Mouse (Mus musculus) embryonic facial prominence, embryonic 12.5 days (tissue): ENCODE results near the gene Arl5a. TPM values are rescaled to one million over a fixed set of nuclear protein-coding genes. Genes with fewer than 3 reads are reported as not detected.

ENCODE experiments used
- ATAC-seq: fragments of 200-750 bp; cut with Nextera tagmentation; 2 replicates; pipeline ENCODE4 v1.8.0; 2017; ENCODE audit not compliant: insufficient number of reproducible peaks, insufficient read depth, low FRiP score, low TSS enrichment
- H3K27ac ChIP-seq: fragments of 300-500 bp; sonication (generic); 2 replicates; pipeline ENCODE4 v1.5.1; 2016; ENCODE audit warnings: mild to moderate bottlenecking
- H3K27me3 ChIP-seq: fragments of 300-500 bp; sonication (generic); 2 replicates; pipeline ENCODE4 v1.6.1; 2016; ENCODE audit warnings: mild to moderate bottlenecking, moderate library complexity
- H3K36me3 ChIP-seq: fragments of 300-500 bp; sonication (generic); 2 replicates; pipeline ENCODE4 v1.6.1; 2016; ENCODE audit warnings: mild to moderate bottlenecking
- H3K4me1 ChIP-seq: fragments of 300-500 bp; sonication (generic); 2 replicates; pipeline ENCODE4 v1.6.1; 2016
- H3K4me2 ChIP-seq: fragments of 300-500 bp; sonication (generic); replicated peaks from 2 replicates; pipeline ENCODE4 v1.6.1; 2016; ENCODE audit warnings: mild to moderate bottlenecking, moderate library complexity
- H3K4me3 ChIP-seq: fragments of 300-500 bp; sonication (generic); 2 replicates; pipeline ENCODE4 v1.5.1; 2016; ENCODE audit warnings: mild to moderate bottlenecking
- H3K9ac ChIP-seq: fragments of 300-500 bp; sonication (generic); 2 replicates; pipeline ENCODE4 v1.6.1; 2016; ENCODE audit warnings: mild to moderate bottlenecking, moderate library complexity
- H3K9me3 ChIP-seq: fragments of 300-500 bp; sonication (generic); 2 replicates; pipeline ENCODE4 v1.6.1; 2016; ENCODE audit warnings: mild to moderate bottlenecking, moderate library complexity
- WGBS: fragments of 180-500 bp; shearing (Covaris S2); methylation state at CpG from one replicate; pipeline ENCODE4 v1.1.7; 2016; 5-methylcytosine and 5-hydroxymethylcytosine counted together
- polyA plus RNA-seq: library from polyadenylated mRNA; unstranded; fragments of >200 nt; fragmentation: Nextera tagmentation; extraction: Ambion mirVana; gene quantifications from 2 replicates; pipeline ENCODE4 v1.2.1, GENCODE M21; 2016

Arl5a gene
- polyA plus RNA-seq, 1 experiment from 2014 or later = 65.5 TPM

- H3K4me1 ChIP-seq = peaks cover 20% of the 10 kb centered on the region
- no peaks in the 10 kb centered on the region for H3K9me3 ChIP-seq
- peaks cover 9% of the 10 kb centered on the region for H3K36me3 ChIP-seq
- 65% methylated on average over 6 of the region's 6 CpGs for WGBS
- no peak overlapping the region for H3K27ac ChIP-seq
- H3K4me3 ChIP-seq = no peak overlapping the region
- no peak for ATAC-seq
- no peak overlapping the region for H3K9ac ChIP-seq
- no peaks in the 10 kb centered on the region for H3K27me3 ChIP-seq
- H3K4me2 ChIP-seq = no peak overlapping the region
Observed at GRCm38 (mm10) chr2:52421197-52421596, 3.5 kb downstream of the Arl5a start.

GRCm38 (mm10) chr2:52420001-52420710 lies 4.5 kb downstream of the Arl5a start:
- Histone ChIP-seq H3K27ac (no peak overlapping the region), H3K4me2 (no peak overlapping the region), H3K9me3 (0 out of 2 replicates have a peak, but pooled peaks cover 5% of the 10 kb centered on the region), H3K27me3 (no peaks in the 10 kb centered on the region), H3K4me1 (peaks cover 20% of the 10 kb centered on the region), H3K9ac (no peak overlapping the region), H3K36me3 (peaks cover 20% of the 10 kb centered on the region), H3K4me3 (no peak overlapping the region)
- ATAC-seq = no peak
- 87% methylated on average over 7 of the region's 7 CpGs for WGBS

- no peak overlapping the region for H3K4me2 ChIP-seq
- H3K9ac ChIP-seq = no peak overlapping the region
- ATAC-seq = no peak
- no peaks in the 10 kb centered on the region for H3K27me3 ChIP-seq
- H3K9me3 ChIP-seq = 0 out of 2 replicates have a peak, but pooled peaks cover 5% of the 10 kb centered on the region
- peaks cover 21% of the 10 kb centered on the region for H3K36me3 ChIP-seq
- H3K27ac ChIP-seq = no peak overlapping the region
- no peak overlapping the region for H3K4me3 ChIP-seq
- 82% methylated on average over 6 of the region's 6 CpGs for WGBS
- peaks cover 20% of the 10 kb centered on the region for H3K4me1 ChIP-seq
Observed at GRCm38 (mm10) chr2:52419295-52419694, 5.4 kb downstream of the Arl5a start.

GRCm38 (mm10) chr2:52412524-52413037 lies 12.1 kb downstream of the Arl5a start:
- WGBS = 97% methylated on average over 5 of the region's 5 CpGs
- no peak overlapping the region for H3K9ac ChIP-seq
- H3K4me1 ChIP-seq = no peaks in the 10 kb centered on the region
- no peak overlapping the region for H3K27ac ChIP-seq
- H3K9me3 ChIP-seq = peaks cover 26% of the 10 kb centered on the region
- H3K27me3 ChIP-seq = no peaks in the 10 kb centered on the region
- ATAC-seq = no peak
- H3K4me3 ChIP-seq = no peak overlapping the region
- H3K36me3 ChIP-seq = peaks cover 74% of the 10 kb centered on the region
- no peak overlapping the region for H3K4me2 ChIP-seq

- no peak for ATAC-seq
- H3K27ac ChIP-seq = no peak overlapping the region
- H3K4me3 ChIP-seq = no peak overlapping the region
- H3K4me2 ChIP-seq = no peak overlapping the region
- no peaks in the 10 kb centered on the region for H3K27me3 ChIP-seq
- H3K9me3 ChIP-seq = peaks cover 21% of the 10 kb centered on the region
- no peaks in the 10 kb centered on the region for H3K4me1 ChIP-seq
- no peak overlapping the region for H3K9ac ChIP-seq
- WGBS = 96% methylated on average over 1 of the region's 1 CpGs
- H3K36me3 ChIP-seq = peaks cover 64% of the 10 kb centered on the region
Observed at GRCm38 (mm10) chr2:52406480-52406879, 18.2 kb downstream of the Arl5a start.

- H3K4me2 ChIP-seq = no peak overlapping the region
- no peak for ATAC-seq
- H3K9me3 ChIP-seq = peaks cover 10% of the 10 kb centered on the region
- no peak overlapping the region for H3K4me3 ChIP-seq
- no peaks in the 10 kb centered on the region for H3K4me1 ChIP-seq
- WGBS = 93% methylated on average over 5 of the region's 5 CpGs
- no peak overlapping the region for H3K9ac ChIP-seq
- no peak overlapping the region for H3K27ac ChIP-seq
- no peaks in the 10 kb centered on the region for H3K27me3 ChIP-seq
- peaks cover 58% of the 10 kb centered on the region for H3K36me3 ChIP-seq
Observed at GRCm38 (mm10) chr2:52405238-52405637, 19.5 kb downstream of the Arl5a start.

GRCm38 (mm10) chr2:52394529-52394928 lies 30.2 kb downstream of the Arl5a start:
- Histone ChIP-seq H3K4me1 (no peaks in the 10 kb centered on the region), H3K27ac (no peak overlapping the region), H3K4me2 (no peak overlapping the region), H3K36me3 (peaks cover 6% of the 10 kb centered on the region; the same call in 1 of the 2 replicates), H3K27me3 (no peaks in the 10 kb centered on the region), H3K9ac (no peak overlapping the region), H3K9me3 (no peaks in the 10 kb centered on the region), H3K4me3 (no peak overlapping the region)
- no peak for ATAC-seq
- 86% methylated on average over 5 of the region's 5 CpGs for WGBS

GRCm38 (mm10) chr2:52390415-52390975 lies 34.2 kb downstream of the Arl5a start:
- Histone ChIP-seq H3K36me3 (no peaks in the 10 kb centered on the region), H3K9me3 (no peaks in the 10 kb centered on the region), H3K27ac (no peak overlapping the region), H3K4me1 (no peaks in the 10 kb centered on the region), H3K9ac (no peak overlapping the region), H3K4me2 (no peak overlapping the region), H3K27me3 (no peaks in the 10 kb centered on the region), H3K4me3 (no peak overlapping the region)
- ATAC-seq = no peak
- 81% methylated on average over 2 of the region's 2 CpGs for WGBS

- no peaks in the 10 kb centered on the region for H3K27me3 ChIP-seq
- H3K4me2 ChIP-seq = no peak overlapping the region
- H3K27ac ChIP-seq = no peak overlapping the region
- no peak for ATAC-seq
- no peaks in the 10 kb centered on the region for H3K4me1 ChIP-seq
- H3K36me3 ChIP-seq = no peaks in the 10 kb centered on the region
- no peaks in the 10 kb centered on the region for H3K9me3 ChIP-seq
- no peak overlapping the region for H3K9ac ChIP-seq
- 72% methylated on average over 3 of the region's 3 CpGs for WGBS
- H3K4me3 ChIP-seq = no peak overlapping the region
Observed at GRCm38 (mm10) chr2:52389975-52390374, 34.7 kb downstream of the Arl5a start.

GRCm38 (mm10) chr2:52386451-52386850 lies 38.2 kb downstream of the Arl5a start:
- Histone ChIP-seq H3K9ac (no peak overlapping the region), H3K36me3 (no peaks in the 10 kb centered on the region), H3K27me3 (no peaks in the 10 kb centered on the region), H3K27ac (no peak overlapping the region), H3K4me3 (no peak overlapping the region), H3K4me1 (no peaks in the 10 kb centered on the region), H3K9me3 (no peaks in the 10 kb centered on the region), H3K4me2 (no peak overlapping the region)
- ATAC-seq = no peak
- WGBS = 84% methylated on average over 6 of the region's 6 CpGs

GRCm38 (mm10) chr2:52386037-52386436 lies 38.7 kb downstream of the Arl5a start:
- no peaks in the 10 kb centered on the region for H3K9me3 ChIP-seq
- H3K36me3 ChIP-seq = no peaks in the 10 kb centered on the region
- 54% methylated on average over 7 of the region's 7 CpGs for WGBS
- no peak overlapping the region for H3K9ac ChIP-seq
- ATAC-seq = no peak
- no peak overlapping the region for H3K4me3 ChIP-seq
- H3K4me1 ChIP-seq = no peaks in the 10 kb centered on the region
- no peak overlapping the region for H3K4me2 ChIP-seq
- no peak overlapping the region for H3K27ac ChIP-seq
- H3K27me3 ChIP-seq = no peaks in the 10 kb centered on the region

- H3K27ac ChIP-seq = no peak overlapping the region
- no peak overlapping the region for H3K9ac ChIP-seq
- ATAC-seq = no peak
- no peaks in the 10 kb centered on the region for H3K36me3 ChIP-seq
- H3K4me3 ChIP-seq = no peak overlapping the region
- H3K4me2 ChIP-seq = no peak overlapping the region
- no peaks in the 10 kb centered on the region for H3K4me1 ChIP-seq
- no peaks in the 10 kb centered on the region for H3K9me3 ChIP-seq
- WGBS = 72% methylated on average over 10 of the region's 10 CpGs
- no peaks in the 10 kb centered on the region for H3K27me3 ChIP-seq
Observed at GRCm38 (mm10) chr2:52378848-52379261, 45.8 kb downstream of the Arl5a start.
